In the genomic region with DNA sequence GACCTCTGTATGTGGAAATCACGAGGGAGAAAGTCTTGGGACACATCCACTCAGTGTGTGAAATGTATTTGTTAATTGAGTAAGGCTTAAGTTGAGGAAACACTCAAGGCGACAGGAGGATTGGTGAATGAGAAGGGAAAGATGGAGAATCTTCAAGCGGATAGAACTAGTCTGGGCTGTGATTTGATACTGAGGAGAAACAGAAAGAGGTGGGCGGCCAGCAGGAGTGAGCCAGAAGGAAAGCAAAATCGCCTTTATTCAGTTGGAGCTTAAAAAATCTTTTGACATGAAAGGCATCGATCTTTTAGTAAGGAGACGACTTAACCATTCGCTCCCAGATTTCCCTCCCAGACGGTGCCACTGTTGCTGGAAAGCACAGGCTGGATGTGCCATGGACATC, we compare ENCODE assay signal across 15 mouse cellular contexts.
"Had no signal": no experiment of that assay in that cellular context is flagged by ENCODE, and none has a peak within 500 bp of the region (broad histone marks: within the 10 kb centered on the region; RNA-seq: fewer than 3 reads in every experiment).

No protein-coding gene starts in this region.

- H3K27ac ChIP-seq: neural tube, embryonic 15.5 days; stomach, embryonic 15.5 days; stomach, postnatal 0 days had no signal

- H3K9ac ChIP-seq: neural tube, embryonic 15.5 days; stomach, embryonic 15.5 days had no signal

- H3K4me1 ChIP-seq: neural tube, embryonic 15.5 days; stomach, embryonic 15.5 days had no signal

- H3K36me3 ChIP-seq: neural tube, embryonic 15.5 days; stomach, embryonic 15.5 days had no signal

- H3K9me3 ChIP-seq: neural tube, embryonic 15.5 days; stomach, embryonic 15.5 days had no signal

- H3K4me3 ChIP-seq: neural tube, embryonic 15.5 days; stomach, embryonic 15.5 days had no signal

- H3K4me2 ChIP-seq: neural tube, embryonic 15.5 days; stomach, embryonic 15.5 days had no signal

- H3K27me3 ChIP-seq: neural tube, embryonic 15.5 days; stomach, embryonic 15.5 days had no signal

- DNase-seq: retina, postnatal 1 day; right cerebral cortex, adult 18-20 months; right cerebral cortex, postnatal 14 days; right cerebral cortex, postnatal 25 days; right cerebral cortex, postnatal 4 days; spleen, adult 18-20 months; thymus, adult 18-20 months; thymus, adult 2 months; thymus, postnatal 14 days; thymus, postnatal 25 days; thymus, postnatal 36 days; thymus, postnatal 4 days had no signal
